Mouse (Mus musculus): ENCODE measurements around the gene Rhag.

Gene Rhag

DNA sequence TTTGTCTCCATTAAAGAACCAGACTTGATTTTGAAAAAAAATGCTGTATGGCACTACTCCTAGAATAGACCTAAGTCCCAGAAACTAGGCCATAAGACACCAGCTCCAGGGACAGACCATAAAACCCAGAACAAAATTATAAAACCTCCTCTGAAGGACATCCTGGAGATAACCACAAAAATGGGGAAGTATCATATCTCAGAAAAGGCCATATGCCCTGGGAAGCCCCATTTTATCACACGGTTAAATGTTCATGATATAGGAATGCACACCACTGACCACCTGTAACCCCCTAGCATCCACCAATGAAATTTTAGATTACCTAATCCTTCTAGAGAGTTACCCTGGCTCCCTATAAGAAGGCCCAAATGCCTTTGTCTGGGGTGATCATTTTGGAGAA is 64.6 kb downstream of the Rhag start:
- no peak for DNase-seq

DNA sequence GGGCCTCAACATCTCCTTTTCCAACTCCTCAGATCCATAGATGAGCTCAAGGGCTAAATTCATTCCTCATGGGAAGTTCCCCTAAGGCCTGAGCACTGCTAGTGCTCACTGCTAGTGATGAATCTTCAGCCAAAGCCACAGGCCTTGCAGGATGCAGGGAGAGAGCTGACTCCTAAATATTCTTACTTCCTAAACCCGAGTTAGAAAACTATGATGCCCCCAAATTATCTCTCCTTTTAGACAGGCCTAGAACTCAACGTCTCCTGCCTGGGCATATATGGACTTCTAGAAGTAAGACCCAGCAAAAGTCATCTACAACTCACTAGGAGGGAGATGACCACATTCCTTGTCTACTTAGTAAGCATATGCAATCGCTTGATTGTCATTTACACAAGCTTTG is 66.8 kb downstream of the Rhag start:
- DNase-seq = no peak

DNA sequence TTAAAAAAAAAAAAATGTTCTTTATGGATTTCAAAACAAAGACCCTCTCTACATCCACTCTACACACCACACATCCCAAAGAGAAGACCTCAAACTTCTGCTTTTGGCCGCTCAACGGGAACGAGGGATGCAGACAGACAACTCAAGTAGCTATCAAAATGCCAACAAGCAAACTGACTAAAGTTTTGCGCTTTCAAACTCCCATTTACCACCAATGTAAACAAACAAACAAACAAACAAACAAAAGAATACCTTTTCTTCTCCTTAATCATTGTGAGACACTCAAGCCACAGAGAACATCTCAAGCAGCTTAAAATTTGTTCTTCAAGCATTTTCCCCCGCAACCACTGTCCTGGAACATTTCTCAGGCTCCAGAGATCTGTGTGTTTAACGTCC is 68.6 kb downstream of the Rhag start:
- DNase-seq = no peak

DNA sequence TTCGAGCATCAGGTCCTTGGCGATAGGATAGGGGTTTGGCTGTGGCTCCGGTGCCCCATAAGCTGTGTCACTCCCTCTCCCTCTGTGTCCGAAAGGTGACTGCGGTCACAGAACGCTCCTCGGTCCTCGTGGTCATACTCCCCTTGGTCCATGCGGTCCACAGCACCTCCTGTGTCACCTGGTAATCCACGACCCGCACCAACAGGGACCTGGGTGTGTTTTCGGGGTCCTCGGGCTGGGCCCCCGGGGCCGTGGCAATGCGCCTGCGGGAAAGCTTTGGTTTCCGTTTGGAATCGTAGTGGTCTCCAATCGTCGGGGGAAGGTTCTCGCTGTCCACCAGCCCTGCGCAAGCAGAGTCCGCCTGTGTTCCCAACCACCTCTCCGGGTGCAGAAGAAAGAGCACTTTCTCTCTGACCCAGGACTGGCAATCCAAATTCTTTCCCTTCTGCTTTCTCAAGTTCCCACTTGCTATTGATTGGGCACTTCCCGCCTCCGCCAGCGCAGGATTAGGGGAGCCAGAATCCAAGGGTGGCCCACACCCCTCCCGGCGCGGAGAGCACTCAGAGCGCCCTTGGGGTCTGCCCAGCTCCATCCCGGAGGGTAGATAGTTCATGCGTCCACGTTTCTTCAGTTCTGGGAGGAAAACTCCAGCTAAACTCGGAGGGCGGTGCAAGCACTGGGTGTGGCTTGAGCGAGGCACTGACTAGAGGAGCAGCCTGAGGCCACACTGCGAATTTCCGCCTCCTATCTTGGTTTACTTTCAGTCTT is 69.2 kb downstream of the Rhag start, which contains the start of gene 9130008F23Rik:
9130008F23Rik (minus strand) TSS at position 636 of the 768 bp plus-strand sequence.
- DNase-seq = peak; percentile 24

DNA sequence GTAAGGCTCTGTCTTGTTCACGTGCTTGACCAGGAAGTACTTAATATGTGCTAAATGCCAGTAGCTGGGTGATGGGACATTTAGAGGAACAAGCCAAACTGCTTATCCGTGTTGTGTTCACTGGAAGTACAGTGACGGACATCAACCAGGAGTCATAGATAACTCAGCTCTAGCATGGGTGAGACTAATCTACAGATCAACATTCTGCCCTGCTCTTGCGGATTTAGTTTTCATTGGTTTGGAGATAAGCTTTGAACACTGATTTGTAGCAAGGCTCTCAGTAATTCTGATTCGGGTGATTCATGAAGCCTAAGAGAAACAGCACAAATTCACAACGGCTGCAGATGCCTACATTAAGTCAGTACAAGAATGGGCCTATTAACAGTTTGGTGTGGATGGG is 71.2 kb downstream of the Rhag start:
- DNase-seq = no peak

DNA sequence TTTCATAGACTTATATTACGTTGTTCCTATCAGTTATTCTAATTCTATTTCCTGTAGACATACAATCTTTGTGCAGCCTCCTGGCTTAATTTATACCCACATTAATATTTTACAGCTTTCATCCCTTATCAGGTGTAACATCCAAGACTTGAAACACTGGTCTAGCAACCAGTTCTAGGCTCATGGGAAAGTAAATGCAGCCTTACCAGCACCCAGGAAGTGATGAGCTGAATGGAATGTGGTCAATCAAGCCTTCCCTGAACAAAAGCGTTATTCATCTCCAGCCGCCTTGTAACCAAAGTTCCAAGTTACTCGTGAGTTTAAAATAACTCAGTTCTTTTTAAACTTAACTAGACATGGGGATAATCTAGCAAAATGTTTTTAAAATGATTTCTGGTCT is 74.2 kb downstream of the Rhag start:
- no peak for DNase-seq

DNA sequence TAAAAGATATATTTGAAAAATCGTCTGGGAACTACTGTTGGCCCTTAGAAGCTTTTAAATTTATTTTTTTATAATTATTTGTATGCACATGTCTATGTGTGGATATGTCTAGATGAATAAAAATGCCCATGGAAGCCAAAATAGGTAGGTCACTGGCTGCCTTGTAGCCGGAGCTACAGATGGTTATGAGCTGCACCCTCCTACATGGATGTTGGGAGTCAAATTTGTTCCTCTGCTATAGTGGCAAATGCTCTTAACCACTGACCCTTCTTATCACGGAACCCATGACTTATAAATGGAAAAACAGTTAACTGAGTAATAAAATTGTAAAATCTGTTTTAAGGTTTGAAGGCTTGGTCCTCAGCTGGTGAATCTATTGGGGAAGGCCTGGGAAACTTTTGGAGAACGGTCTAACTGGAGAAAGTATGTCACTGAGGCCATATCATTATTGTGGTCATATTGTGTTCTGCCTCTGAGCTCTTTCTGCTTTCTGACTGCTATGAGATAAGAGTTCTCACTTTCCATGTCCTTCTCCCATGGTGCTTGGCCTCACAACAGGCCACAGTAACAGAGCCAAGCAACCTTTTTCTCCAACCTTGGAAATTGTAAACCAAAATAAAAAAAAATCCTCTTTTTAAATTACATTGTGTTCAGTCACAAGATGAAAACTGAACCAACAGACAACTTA is 77.1 kb downstream of the Rhag start:
- DNase-seq = no peak
